Mouse (Mus musculus): ENCODE measurements around the gene Herc1.

- TF ChIP-seq CTCF (IDR thresholded peaks at IDR 0.05; ENCODE audit: low read depth), result no peak
- TF ChIP-seq EP300 (IDR thresholded peaks at IDR 0.05; ENCODE audit: low read depth), result no peak
Observed at GRCm38 (mm10) chr9:66326879-66327278, 23.4 kb upstream of the Herc1 start.

All from heart, postnatal 0 days (tissue).